Mouse (Mus musculus): Measurements from ENCODE around the gene Gpc6.
A peak's percentile ranks its signal among the peaks of the same experiment; 100 is the strongest.

Gpc6 gene

GRCm38 (mm10) chr14:117817196-117817595 is 892.1 kb downstream of the Gpc6 start:
- DNase-seq, result no peak

GRCm38 (mm10) chr14:117824491-117824890 is 899.4 kb downstream of the Gpc6 start:
- DNase-seq, result no peak

GRCm38 (mm10) chr14:117826294-117827046 is 901.4 kb downstream of the Gpc6 start:
- no peak for DNase-seq

GRCm38 (mm10) chr14:117831267-117831666 is 906.2 kb downstream of the Gpc6 start:
- DNase-seq, result no peak

- DNase-seq, result peak; percentile 40
Observed at GRCm38 (mm10) chr14:117831731-117832130, 906.6 kb downstream of the Gpc6 start.

GRCm38 (mm10) chr14:117835506-117835905 is 910.4 kb downstream of the Gpc6 start:
- DNase-seq, result no peak

- no peak for DNase-seq
Observed at GRCm38 (mm10) chr14:117837021-117837420, 911.9 kb downstream of the Gpc6 start.

- DNase-seq, result no peak
Observed at GRCm38 (mm10) chr14:117837715-117838114, 912.6 kb downstream of the Gpc6 start.

- DNase-seq, result no peak
Observed at GRCm38 (mm10) chr14:117841211-117841610, 916.1 kb downstream of the Gpc6 start.

GRCm38 (mm10) chr14:117841797-117842553 is 916.9 kb downstream of the Gpc6 start:
- no peak for DNase-seq

- no peak for DNase-seq
Observed at GRCm38 (mm10) chr14:117849591-117850505, 924.7 kb downstream of the Gpc6 start.

- no peak for DNase-seq
Observed at GRCm38 (mm10) chr14:117852266-117852665, 927.2 kb downstream of the Gpc6 start.

- DNase-seq, result no peak
Observed at GRCm38 (mm10) chr14:117852842-117853241, 927.7 kb downstream of the Gpc6 start.

- DNase-seq, result no peak
Observed at GRCm38 (mm10) chr14:117854498-117854897, 929.4 kb downstream of the Gpc6 start.

GRCm38 (mm10) chr14:117871268-117871667 is 946.2 kb downstream of the Gpc6 start:
- no peak for DNase-seq

GRCm38 (mm10) chr14:117879313-117879712 is 954.2 kb downstream of the Gpc6 start:
- no peak for DNase-seq

- DNase-seq, result no peak
Observed at GRCm38 (mm10) chr14:117881112-117881511, 956.0 kb downstream of the Gpc6 start.

- peak; percentile 14 for DNase-seq
Observed at GRCm38 (mm10) chr14:117882222-117882621, 957.1 kb downstream of the Gpc6 start.

- no peak for DNase-seq
Observed at GRCm38 (mm10) chr14:117889653-117890052, 964.5 kb downstream of the Gpc6 start.

- DNase-seq, result no peak
Observed at GRCm38 (mm10) chr14:117891426-117891825, 966.3 kb downstream of the Gpc6 start.

- DNase-seq, result no peak
Observed at GRCm38 (mm10) chr14:117892026-117892425, 966.9 kb downstream of the Gpc6 start.

GRCm38 (mm10) chr14:117894869-117895538 is 969.9 kb downstream of the Gpc6 start:
- DNase-seq, result no peak

GRCm38 (mm10) chr14:117895539-117895912 is 970.4 kb downstream of the Gpc6 start:
- DNase-seq, result peak; percentile 41
